Mouse (Mus musculus): ENCODE results near the gene St6galnac1. TPM values are rescaled to one million over a fixed set of nuclear protein-coding genes. Genes with fewer than 3 reads are reported as not detected.
A peak's percentile ranks its signal among the peaks of the same experiment; 100 is the strongest.

Gene St6galnac1
- polyA plus RNA-seq, 1 experiment from 2014 or later = not detected

DNA sequence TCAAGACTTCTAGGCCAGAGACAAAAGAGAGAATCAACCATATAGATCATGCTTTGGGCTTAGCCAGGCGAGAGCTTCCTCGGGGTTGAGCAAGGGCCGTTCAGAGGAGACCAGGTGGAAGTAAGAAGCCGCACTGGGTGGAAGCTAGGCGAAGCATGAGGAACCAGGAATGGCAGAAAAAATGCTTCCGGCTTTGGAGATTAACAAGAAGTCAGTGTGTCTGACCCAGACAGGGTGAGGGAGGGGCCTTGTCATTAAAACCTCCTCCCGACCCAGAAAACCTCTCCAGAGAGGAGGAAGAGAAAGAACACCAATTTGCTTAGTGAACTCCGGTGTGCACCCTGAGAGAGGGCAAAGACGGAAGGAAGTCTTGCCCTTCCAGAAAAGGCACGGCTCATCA, 8.9 kb upstream of the St6galnac1 start:
- WGBS = 84% methylated on average over 10 of the region's 10 CpGs
- H3K27me3 ChIP-seq (ENCODE audit: control insufficient read depth, insufficient read depth, low read length) = no peaks in the 10 kb centered on the region
- H3K4me1 ChIP-seq (ENCODE audit: control insufficient read depth, insufficient read depth, low read length) = no peaks in the 10 kb centered on the region
- no peaks in the 10 kb centered on the region for H3K36me3 ChIP-seq (ENCODE audit: control insufficient read depth, insufficient read depth, low read length)
- no peak for ATAC-seq (ENCODE audit: low FRiP score, low TSS enrichment)
- H3K4me3 ChIP-seq (ENCODE audit: low read length) = no peak overlapping the region
- no peak overlapping the region for H3K4me2 ChIP-seq (replicated peaks; ENCODE audit: low read depth, low read length)
- H3K9ac ChIP-seq (ENCODE audit: low read depth, low read length) = no peak overlapping the region
- no peaks in the 10 kb centered on the region for H3K9me3 ChIP-seq (ENCODE audit: control insufficient read depth, low read length)
- H3K27ac ChIP-seq (ENCODE audit: low read depth, low read length) = no peak overlapping the region

DNA sequence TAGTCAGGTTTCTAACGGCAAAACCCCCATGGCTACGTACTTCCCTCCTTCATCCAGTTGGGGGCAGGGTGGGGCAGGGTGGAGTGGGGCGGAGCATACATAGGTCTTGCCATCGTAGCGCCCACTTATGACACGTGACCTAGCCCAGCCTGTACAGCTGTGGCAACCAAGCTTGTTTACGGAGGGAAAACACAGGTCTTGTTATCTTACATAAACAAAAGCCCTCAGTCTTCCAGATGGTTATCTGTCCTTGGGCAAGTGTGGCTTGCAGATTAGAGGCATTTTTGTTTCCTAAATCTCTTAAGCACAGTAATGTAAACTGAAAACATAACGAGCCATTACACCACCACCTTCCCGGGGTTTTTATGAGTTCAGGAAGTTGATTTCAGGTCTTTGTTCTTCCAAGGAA, 7.4 kb upstream of the St6galnac1 start:
- WGBS = 52% methylated on average over 9 of the region's 9 CpGs
- Histone ChIP-seq H3K27ac (ENCODE audit: low read depth, low read length) (no peak overlapping the region), H3K9ac (ENCODE audit: low read depth, low read length) (no peak overlapping the region), H3K9me3 (ENCODE audit: control insufficient read depth, low read length) (no peaks in the 10 kb centered on the region), H3K27me3 (ENCODE audit: control insufficient read depth, insufficient read depth, low read length) (no peaks in the 10 kb centered on the region), H3K4me1 (ENCODE audit: control insufficient read depth, insufficient read depth, low read length) (no peaks in the 10 kb centered on the region), H3K36me3 (ENCODE audit: control insufficient read depth, insufficient read depth, low read length) (no peaks in the 10 kb centered on the region), H3K4me2 (replicated peaks; ENCODE audit: low read depth, low read length) (no peak overlapping the region), H3K4me3 (ENCODE audit: low read length) (no peak overlapping the region)
- ATAC-seq (ENCODE audit: low FRiP score, low TSS enrichment) = 0 out of 2 replicates have a peak, but pooled peaks have one; percentile 57

DNA sequence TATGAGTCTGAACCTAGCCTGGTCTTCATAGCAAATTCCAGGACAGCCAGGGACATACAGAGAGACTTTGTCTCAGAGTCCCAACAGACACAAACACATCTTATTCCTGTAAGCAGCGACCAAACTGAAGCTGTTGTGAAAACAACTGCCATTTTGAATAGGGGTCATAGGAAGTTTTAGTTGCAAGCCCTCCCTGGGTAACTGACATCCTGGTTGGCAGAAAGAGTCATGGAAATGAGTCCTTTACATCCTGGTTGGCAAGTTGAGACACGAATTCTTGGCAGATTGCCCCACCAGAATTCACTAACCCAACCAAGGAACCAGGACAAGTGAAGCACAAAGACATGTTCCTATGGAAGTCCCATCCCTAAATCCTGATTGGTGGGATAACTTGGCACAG, 2.1 kb downstream of the St6galnac1 start:
- Histone ChIP-seq H3K4me1 (ENCODE audit: control insufficient read depth, insufficient read depth, low read length) (no peaks in the 10 kb centered on the region), H3K27me3 (ENCODE audit: control insufficient read depth, insufficient read depth, low read length) (no peaks in the 10 kb centered on the region), H3K36me3 (ENCODE audit: control insufficient read depth, insufficient read depth, low read length) (no peaks in the 10 kb centered on the region), H3K9ac (ENCODE audit: low read depth, low read length) (no peak overlapping the region), H3K4me3 (ENCODE audit: low read length) (no peak overlapping the region), H3K4me2 (replicated peaks; ENCODE audit: low read depth, low read length) (no peak overlapping the region), H3K9me3 (ENCODE audit: control insufficient read depth, low read length) (no peaks in the 10 kb centered on the region), H3K27ac (ENCODE audit: low read depth, low read length) (no peak overlapping the region)
- ATAC-seq (ENCODE audit: low FRiP score, low TSS enrichment) = no peak
- 51% methylated on average over 2 of the region's 2 CpGs for WGBS

DNA sequence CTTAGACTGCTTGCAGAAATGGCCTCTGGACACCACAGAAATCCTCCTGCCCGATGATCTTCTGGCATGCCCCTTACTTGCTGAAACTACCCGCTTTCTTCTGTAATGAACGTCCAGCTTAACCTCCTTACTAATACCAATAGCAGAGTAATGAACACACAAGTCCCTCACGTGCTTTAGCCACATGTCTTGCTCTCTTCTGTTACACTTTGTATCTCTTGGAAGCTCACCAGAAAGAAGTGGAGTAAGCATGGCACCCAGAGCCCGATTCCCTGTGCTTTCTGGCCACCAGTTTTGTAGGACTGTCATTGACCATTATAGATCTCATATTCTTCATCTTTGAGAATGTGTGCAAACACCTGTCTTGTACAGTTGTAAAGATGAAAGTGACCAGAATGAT, 5.4 kb downstream of the St6galnac1 start:
- Histone ChIP-seq H3K36me3 (ENCODE audit: control insufficient read depth, insufficient read depth, low read length) (no peaks in the 10 kb centered on the region), H3K4me2 (replicated peaks; ENCODE audit: low read depth, low read length) (no peak overlapping the region), H3K27ac (ENCODE audit: low read depth, low read length) (no peak overlapping the region), H3K27me3 (ENCODE audit: control insufficient read depth, insufficient read depth, low read length) (no peaks in the 10 kb centered on the region), H3K4me3 (ENCODE audit: low read length) (no peak overlapping the region), H3K9ac (ENCODE audit: low read depth, low read length) (no peak overlapping the region), H3K4me1 (ENCODE audit: control insufficient read depth, insufficient read depth, low read length) (no peaks in the 10 kb centered on the region), H3K9me3 (ENCODE audit: control insufficient read depth, low read length) (no peaks in the 10 kb centered on the region)
- WGBS = 82% methylated on average over 5 of the region's 5 CpGs
- no peak for ATAC-seq (ENCODE audit: low FRiP score, low TSS enrichment)

DNA sequence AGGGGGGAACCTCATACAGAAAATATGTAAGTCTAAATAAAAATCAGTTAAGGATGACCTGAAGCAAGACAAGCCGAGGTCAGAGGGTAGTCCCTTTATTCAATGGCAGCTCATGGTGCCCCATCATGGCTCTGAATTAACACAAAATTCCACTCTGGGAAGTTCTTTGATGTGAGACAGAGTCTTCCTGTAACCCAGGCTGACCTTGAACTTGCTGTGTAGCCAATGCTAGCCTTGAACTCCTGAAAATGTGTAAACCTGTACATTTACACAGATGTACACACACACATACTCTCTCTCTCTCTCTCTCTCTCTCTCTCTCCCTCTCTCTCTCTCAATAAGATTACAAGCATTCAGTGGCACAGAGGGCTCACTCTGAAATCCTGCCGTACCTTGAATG, 10.4 kb downstream of the St6galnac1 start:
- H3K4me2 ChIP-seq (replicated peaks; ENCODE audit: low read depth, low read length) = no peak overlapping the region
- H3K9me3 ChIP-seq (ENCODE audit: control insufficient read depth, low read length) = no peaks in the 10 kb centered on the region
- ATAC-seq (ENCODE audit: low FRiP score, low TSS enrichment) = no peak
- no peak overlapping the region for H3K4me3 ChIP-seq (ENCODE audit: low read length)
- no peaks in the 10 kb centered on the region for H3K36me3 ChIP-seq (ENCODE audit: control insufficient read depth, insufficient read depth, low read length)
- H3K27ac ChIP-seq (ENCODE audit: low read depth, low read length) = no peak overlapping the region
- WGBS = 86% methylated on average over 2 of the region's 2 CpGs
- H3K9ac ChIP-seq (ENCODE audit: low read depth, low read length) = no peak overlapping the region
- H3K4me1 ChIP-seq (ENCODE audit: control insufficient read depth, insufficient read depth, low read length) = no peaks in the 10 kb centered on the region
- no peaks in the 10 kb centered on the region for H3K27me3 ChIP-seq (ENCODE audit: control insufficient read depth, insufficient read depth, low read length)

DNA sequence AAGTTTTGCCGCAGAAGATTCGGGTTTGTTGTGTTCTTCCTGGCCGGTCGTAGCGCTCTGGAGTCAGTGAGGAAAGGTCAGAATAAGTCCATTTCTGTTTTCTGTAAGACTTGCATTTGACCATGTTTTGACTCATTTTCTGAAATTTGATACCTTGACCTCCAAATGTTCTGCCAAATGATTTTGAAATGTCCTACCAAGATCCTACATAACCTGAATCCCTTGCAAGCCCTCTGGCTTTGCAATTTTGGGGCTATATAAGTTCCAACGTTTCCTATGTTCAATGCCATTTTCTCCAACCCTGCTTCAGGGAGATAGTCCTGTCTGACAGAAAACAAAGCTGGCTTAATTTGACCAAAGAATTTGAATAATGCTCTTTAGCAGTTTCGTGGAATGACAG, 11.0 kb downstream of the St6galnac1 start:
- no peak overlapping the region for H3K9ac ChIP-seq (ENCODE audit: low read depth, low read length)
- H3K4me2 ChIP-seq (replicated peaks; ENCODE audit: low read depth, low read length) = no peak overlapping the region
- H3K27ac ChIP-seq (ENCODE audit: low read depth, low read length) = no peak overlapping the region
- no peaks in the 10 kb centered on the region for H3K4me1 ChIP-seq (ENCODE audit: control insufficient read depth, insufficient read depth, low read length)
- no peaks in the 10 kb centered on the region for H3K9me3 ChIP-seq (ENCODE audit: control insufficient read depth, low read length)
- H3K27me3 ChIP-seq (ENCODE audit: control insufficient read depth, insufficient read depth, low read length) = no peaks in the 10 kb centered on the region
- no peaks in the 10 kb centered on the region for H3K36me3 ChIP-seq (ENCODE audit: control insufficient read depth, insufficient read depth, low read length)
- 92% methylated on average over 7 of the region's 7 CpGs for WGBS
- H3K4me3 ChIP-seq (ENCODE audit: low read length) = no peak overlapping the region
- ATAC-seq (ENCODE audit: low FRiP score, low TSS enrichment) = no peak

DNA sequence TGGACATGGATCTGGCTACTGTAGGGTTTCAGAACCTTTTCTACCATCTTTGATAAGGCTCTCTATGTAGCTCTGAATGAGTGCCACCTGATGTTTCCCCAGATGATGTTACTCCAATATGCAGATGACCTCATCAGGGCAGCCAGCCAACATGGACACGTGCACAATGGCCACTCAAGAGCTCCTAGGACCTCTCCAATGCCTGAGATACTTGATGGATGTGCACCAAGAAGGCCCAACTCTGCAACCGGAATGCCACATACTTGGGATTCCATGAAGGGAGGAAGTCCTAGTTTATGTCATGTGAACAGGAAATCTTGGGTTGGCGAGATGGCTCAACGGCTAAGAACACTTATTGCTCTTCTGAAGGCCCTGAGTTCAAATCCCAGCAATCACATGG, 20.1 kb downstream of the St6galnac1 start:
- H3K4me1 ChIP-seq (ENCODE audit: control insufficient read depth, insufficient read depth, low read length) = no peaks in the 10 kb centered on the region
- H3K4me2 ChIP-seq (replicated peaks; ENCODE audit: low read depth, low read length) = no peak overlapping the region
- H3K4me3 ChIP-seq (ENCODE audit: low read length) = no peak overlapping the region
- no peak overlapping the region for H3K9ac ChIP-seq (ENCODE audit: low read depth, low read length)
- H3K27me3 ChIP-seq (ENCODE audit: control insufficient read depth, insufficient read depth, low read length) = no peaks in the 10 kb centered on the region
- H3K36me3 ChIP-seq (ENCODE audit: control insufficient read depth, insufficient read depth, low read length) = no peaks in the 10 kb centered on the region
- no peak for ATAC-seq (ENCODE audit: low FRiP score, low TSS enrichment)
- H3K9me3 ChIP-seq (ENCODE audit: control insufficient read depth, low read length) = no peaks in the 10 kb centered on the region
- no peak overlapping the region for H3K27ac ChIP-seq (ENCODE audit: low read depth, low read length)
- WGBS = 84% methylated on average over 4 of the region's 4 CpGs

DNA sequence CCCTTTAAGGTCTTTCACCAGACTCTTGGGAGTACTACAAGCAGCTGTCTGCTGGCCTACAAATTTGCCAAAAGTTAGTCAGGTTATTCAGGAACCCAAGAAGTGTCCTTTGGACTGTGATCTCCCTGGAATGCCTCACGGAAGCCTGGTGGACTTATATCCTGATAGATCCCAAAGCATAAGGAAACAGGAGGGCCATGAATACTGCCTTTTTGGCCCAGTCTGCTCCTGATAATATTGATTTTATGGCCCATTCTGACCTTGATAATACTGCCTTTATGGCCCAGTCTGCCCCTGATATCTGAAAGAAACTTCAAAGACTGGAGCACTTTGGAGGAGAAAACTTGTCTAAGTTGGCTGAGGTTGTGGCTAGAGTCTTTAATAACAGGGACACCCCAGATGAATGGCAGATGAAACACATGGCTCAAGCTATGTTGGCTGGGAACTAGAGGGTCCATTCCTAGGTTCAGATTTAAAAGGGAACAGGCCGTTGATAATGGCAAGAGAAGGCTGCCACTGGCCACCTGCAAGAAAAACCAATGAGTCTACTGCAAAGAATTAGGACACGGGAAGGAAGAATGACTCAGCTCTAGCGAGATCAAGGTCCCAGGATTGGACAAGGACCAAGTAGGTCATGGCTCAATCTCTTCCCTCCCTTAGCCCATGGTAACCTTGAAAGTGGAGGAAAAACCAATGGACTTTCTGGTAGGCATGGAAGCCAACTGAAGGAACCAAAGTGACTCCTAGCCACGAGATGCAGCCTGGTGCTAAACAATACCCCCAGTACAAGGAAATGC, 21.4 kb downstream of the St6galnac1 start:
- no peak overlapping the region for H3K4me2 ChIP-seq (replicated peaks; ENCODE audit: low read depth, low read length)
- H3K27me3 ChIP-seq (ENCODE audit: control insufficient read depth, insufficient read depth, low read length) = no peaks in the 10 kb centered on the region
- no peak overlapping the region for H3K4me3 ChIP-seq (ENCODE audit: low read length)
- 90% methylated on average over 5 of the region's 5 CpGs for WGBS
- H3K27ac ChIP-seq (ENCODE audit: low read depth, low read length) = no peak overlapping the region
- no peaks in the 10 kb centered on the region for H3K4me1 ChIP-seq (ENCODE audit: control insufficient read depth, insufficient read depth, low read length)
- H3K9ac ChIP-seq (ENCODE audit: low read depth, low read length) = no peak overlapping the region
- H3K9me3 ChIP-seq (ENCODE audit: control insufficient read depth, low read length) = no peaks in the 10 kb centered on the region
- no peaks in the 10 kb centered on the region for H3K36me3 ChIP-seq (ENCODE audit: control insufficient read depth, insufficient read depth, low read length)
- no peak for ATAC-seq (ENCODE audit: low FRiP score, low TSS enrichment)

DNA sequence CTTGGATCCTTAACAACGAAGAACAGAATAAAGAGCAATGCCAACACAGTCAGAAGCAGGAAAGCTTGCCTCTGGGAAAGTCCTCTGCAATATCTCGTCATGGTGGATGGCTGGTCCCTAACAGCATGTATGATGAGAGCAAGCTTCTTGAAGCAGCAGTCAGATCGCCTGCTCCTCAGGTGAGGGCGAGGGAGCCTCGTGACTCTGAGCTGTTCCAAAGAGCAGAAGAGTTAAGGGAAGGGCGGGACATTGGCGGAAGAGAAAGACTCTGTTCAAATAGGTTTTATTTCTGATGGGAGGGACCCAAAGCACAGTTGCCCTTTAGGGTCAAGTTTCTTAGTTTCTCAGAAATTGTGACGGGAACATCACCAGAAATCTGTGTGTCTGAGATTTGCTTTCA, 25.6 kb downstream of the St6galnac1 start:
- H3K4me3 ChIP-seq (ENCODE audit: low read length) = no peak overlapping the region
- no peak overlapping the region for H3K9ac ChIP-seq (ENCODE audit: low read depth, low read length)
- no peaks in the 10 kb centered on the region for H3K27me3 ChIP-seq (ENCODE audit: control insufficient read depth, insufficient read depth, low read length)
- no peaks in the 10 kb centered on the region for H3K4me1 ChIP-seq (ENCODE audit: control insufficient read depth, insufficient read depth, low read length)
- H3K36me3 ChIP-seq (ENCODE audit: control insufficient read depth, insufficient read depth, low read length) = no peaks in the 10 kb centered on the region
- 81% methylated on average over 8 of the region's 8 CpGs for WGBS
- no peak overlapping the region for H3K27ac ChIP-seq (ENCODE audit: low read depth, low read length)
- no peak for ATAC-seq (ENCODE audit: low FRiP score, low TSS enrichment)
- H3K9me3 ChIP-seq (ENCODE audit: control insufficient read depth, low read length) = no peaks in the 10 kb centered on the region
- no peak overlapping the region for H3K4me2 ChIP-seq (replicated peaks; ENCODE audit: low read depth, low read length)

All from kidney, embryonic 14.5 days (tissue).